Mouse (Mus musculus) erythroblast, embryonic 14.5 days (primary cell): ENCODE measurements around the gene Trank1.

Experiments used
- GATA1 ChIP-seq: IDR thresholded peaks from 2 replicates; pipeline ENCODE4 v1.6.1; 2012; ENCODE audit warnings: low read length, inconsistent platforms, mixed read lengths
- TAL1 ChIP-seq: IDR thresholded peaks from 3 replicates; pipeline ENCODE4 v1.6.1; 2012; ENCODE audit warnings: low read length, inconsistent platforms, mixed read lengths

DNA sequence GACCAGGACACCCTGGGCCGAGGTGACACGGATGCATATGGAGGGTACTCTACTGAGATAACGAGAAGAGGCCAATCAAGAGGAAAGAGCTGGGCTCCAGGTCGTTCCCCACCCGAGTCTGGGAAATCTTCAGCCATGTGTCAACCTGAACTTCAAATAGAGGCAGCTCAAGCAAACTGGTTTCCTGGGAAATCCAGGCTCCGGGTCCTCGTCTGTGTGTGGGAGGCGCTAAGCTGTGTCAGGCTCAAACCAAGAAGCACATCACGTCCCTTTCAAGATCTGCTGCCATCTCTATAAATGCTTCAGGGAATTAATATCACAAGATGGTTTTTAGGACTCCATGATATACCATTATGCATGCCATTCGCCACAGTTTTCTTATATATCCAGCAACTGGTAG is 96.9 kb downstream of the Trank1 start:
- TF ChIP-seq GATA1, result no peak
- TF ChIP-seq TAL1, result no peak
